Mouse (Mus musculus) kidney, postnatal 14 days (tissue): Measurements from ENCODE around the gene Ethe1.

Experiments
- DNase-seq: peaks from one replicate; pipeline ENCODE4 v3.0.0; 2022; ENCODE audit warnings: mixed read lengths

Gene Ethe1

DNA sequence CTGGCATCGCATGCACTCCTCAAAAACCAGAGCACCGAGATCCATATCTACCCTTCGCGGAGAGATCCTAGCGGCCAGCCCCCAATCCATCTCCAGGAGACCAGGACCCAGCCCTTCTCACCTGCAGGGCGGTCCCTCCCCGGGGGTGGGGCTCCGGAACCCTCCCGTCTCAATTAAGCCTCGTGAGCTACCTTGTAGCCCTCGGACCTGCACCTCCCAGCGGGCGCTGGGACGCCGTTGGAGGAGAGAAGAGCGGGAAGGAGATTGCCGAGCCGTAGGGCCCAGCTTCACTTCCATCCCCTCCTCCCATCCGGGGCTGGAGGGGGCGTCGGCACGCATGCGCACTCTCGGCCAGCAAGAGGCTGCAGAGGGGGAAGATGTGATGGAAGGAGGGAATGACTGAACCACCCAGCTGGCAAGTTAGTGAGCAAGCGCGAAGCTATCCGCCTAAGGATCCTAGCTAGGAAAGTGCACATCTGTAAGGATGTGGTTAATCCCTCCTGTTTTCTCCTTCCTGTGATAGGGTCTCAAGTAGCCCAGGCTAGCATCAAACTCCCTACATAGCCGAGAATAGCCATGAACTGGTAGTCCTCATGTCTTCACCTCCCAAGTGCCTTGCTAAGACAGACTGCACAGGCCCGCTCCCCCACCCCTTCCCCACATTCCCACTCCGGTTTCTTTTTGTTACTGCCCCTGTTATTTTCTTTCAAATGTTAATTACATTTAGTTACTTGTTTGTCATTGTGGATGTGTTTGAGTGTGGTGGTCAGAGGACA, at the start of gene Ethe1, which contains the start of gene Zfp575:
Gene Ethe1, plus strand, starts transcription at position 214 of the 776 bp plus-strand sequence.
Gene Zfp575, minus strand, starts transcription at position 312 of the 776 bp plus-strand sequence.
- peak; percentile 61 for DNase-seq

DNA sequence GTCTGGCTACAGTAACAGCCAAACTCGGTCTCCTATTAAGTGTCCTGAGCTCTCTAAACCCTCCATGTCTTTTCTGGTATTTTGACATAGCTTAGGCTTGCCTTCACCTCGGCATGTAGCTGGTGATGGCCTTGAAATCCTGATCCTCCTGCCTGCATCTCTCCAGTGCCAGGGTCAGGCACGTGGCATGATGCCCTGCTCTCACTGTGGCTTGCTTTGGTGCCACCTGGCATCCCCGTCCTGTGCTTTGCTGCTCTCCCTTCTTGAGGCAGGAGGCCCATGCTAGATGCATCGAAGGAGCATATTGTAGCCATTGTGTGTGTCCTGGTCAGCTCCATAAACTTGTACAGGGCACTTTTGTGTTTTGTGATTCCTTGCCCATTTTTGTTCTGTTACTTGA, 49.8 kb upstream of the Ethe1 start:
- DNase-seq: no peak

GRCm38 (mm10) chr7:24538154-24538553, 49.2 kb upstream of the Ethe1 start:
- peak; percentile 49 for DNase-seq

DNA sequence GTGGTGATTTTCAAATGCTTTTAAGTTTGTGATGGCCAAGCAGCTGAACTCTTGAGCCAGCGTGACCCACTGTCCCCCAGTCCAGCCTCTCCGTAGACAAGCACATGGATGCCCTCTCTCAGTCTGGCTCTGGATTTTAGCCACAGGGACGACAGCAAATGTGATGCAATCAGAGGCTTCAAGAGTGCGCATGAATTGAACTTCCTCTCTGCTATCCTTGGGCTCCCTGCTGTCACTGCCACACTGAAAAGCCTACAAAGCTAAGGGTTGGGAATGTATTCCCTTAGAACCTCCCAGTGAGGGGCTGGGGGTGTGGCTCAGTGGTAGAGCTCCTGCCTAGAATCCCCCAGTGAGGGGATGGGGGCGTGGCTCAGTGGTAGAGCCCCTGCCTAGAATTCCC, 48.6 kb upstream of the Ethe1 start:
- no peak for DNase-seq

- DNase-seq: no peak
Observed at GRCm38 (mm10) chr7:24539686-24540085, 47.7 kb upstream of the Ethe1 start.

DNA sequence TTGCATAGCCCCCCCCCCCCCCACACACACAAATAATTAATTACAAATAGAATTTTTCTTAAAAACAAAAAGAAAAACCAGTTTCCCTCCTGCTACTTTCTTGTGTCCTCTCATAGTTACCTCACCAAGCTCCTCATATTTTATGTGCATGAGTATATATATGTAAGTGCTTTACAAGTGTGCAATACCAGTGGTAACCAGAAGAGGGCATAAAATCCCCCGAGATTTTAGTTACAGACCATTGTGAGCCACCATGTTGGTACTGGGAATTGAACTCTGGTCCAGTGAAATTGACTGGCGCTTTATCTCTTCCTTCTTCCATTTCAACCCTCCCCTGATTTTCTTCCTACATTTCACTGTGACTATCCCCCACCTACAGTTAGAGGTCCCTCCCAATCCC, 42.8 kb upstream of the Ethe1 start:
- DNase-seq: no peak

DNA sequence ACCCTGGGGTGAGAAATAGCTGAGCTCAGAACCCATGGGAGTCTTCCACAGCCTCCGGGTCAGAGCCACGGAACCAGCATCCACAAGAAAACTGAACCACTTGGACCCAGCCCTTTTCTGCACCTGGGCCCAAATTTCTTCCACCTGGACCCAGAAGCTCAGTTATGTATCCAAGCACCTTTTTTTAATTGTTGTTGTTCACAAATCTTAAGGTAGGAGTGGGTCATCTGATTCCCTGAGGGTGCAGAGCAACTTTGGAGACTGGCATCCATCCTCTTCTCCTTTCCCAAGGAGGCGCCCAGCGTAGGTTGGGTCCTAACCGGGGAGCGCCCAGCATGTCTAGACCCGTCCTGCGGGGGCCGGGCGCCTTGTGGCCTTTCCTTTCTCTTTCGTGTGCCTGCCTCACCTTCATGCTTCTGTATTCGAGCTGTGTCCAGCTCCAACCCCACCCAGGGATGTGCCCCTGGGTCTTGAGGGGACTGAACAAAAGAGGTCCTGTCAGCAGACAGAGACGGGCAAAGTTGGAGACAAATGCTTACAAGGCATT, 41.2 kb upstream of the Ethe1 start, which contains the start of the genes Pinlyp and Xrcc1:
Gene Pinlyp, minus strand, starts transcription at position 51 of the 547 bp plus-strand sequence.
Gene Xrcc1, plus strand, starts transcription at position 222 of the 547 bp plus-strand sequence.
- peak; percentile 23 for DNase-seq

GRCm38 (mm10) chr7:24546634-24547389, 40.5 kb upstream of the Ethe1 start:
- DNase-seq: peak; percentile 100

- no peak for DNase-seq
Observed at GRCm38 (mm10) chr7:24547534-24548036, 39.8 kb upstream of the Ethe1 start.

DNA sequence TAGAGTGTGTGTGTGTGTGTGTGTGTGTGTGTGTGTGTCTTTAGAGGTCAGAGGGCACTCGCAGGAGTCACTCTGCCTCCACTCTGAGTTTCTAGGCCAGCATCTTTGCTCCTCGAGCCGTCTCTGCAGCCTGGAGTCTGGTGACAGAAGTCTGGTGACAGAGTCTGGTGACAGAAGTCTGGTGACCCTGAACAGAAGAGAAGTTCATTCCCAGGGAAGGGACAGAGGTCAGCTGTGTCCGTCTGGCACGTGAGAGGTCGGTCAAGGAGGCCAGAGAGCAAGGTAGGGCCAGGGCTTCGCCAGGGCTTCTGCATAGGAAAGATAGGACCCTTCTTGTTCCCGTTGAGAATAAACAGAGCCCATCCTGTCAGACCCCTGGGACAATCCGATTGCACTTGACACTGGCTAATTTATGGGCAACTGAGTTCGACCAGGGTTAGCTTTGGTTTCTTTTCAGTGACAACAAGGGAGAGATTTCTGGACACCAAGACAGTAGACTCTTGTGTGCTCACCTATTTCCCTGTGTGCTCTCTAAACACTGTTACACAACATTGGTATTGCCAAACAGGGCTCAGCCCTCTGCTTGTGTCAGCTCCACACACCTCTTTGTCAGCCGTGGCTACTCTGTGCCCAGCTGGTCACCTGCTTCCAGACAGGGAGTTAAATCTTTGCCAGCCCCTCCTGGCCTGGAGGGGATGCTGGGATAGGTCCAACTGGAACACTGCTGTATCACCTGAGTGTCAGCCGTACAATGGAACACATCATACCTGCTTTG, 35.2 kb upstream of the Ethe1 start:
- no peak for DNase-seq

- DNase-seq: peak; percentile 32
Observed at GRCm38 (mm10) chr7:24555786-24556185, 31.6 kb upstream of the Ethe1 start.

GRCm38 (mm10) chr7:24561450-24561849, 25.9 kb upstream of the Ethe1 start:
- DNase-seq: no peak

DNA sequence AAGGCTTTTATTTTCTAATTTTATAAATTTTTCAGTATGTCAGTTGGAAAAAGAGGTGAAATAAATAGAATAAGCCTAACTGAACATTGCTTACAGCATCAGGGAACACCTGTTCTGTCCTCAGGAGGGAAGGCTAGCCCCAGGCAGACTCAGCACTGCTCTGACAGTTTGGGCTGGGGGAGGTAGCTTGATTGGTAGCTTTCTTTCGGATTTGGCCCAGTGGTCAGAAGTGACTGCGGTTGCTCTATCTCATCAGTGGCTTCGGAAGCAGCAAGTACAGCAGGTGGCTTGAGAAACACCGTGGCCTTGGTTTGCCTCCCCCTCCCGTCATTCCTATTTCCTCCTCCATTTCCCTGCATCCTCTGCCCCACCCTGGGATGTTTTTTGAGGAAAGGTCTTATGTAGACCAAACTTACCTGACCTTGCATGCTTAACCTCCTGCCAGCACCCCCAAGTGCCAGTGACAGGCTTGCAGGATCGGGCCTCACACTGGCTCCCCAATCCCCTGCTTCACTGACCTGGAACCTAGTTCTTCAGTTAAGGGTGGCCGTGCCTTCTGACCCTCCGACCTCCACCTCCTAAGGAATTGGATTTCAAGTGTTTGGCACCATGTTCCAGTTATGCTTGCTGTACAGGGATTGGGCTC, 24.0 kb upstream of the Ethe1 start:
- no peak for DNase-seq

DNA sequence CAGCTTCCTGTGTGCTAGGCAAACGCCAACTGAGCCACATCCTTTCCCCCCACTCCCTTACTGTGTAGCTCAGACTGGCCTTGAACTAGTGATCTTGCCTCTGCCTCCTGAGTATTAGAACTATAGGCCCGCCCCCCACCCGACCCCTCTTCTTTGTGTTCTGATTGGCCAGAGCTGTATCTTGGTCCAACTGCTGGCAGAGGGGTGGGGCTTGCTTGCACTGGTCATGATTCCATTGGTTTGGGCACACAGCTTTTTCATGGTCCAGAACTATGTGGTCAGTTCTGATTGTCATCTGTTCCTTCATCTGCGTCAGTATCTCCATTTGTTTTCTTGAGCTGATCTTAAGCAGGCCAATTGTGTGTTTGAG, 23.5 kb upstream of the Ethe1 start:
- no peak for DNase-seq

DNA sequence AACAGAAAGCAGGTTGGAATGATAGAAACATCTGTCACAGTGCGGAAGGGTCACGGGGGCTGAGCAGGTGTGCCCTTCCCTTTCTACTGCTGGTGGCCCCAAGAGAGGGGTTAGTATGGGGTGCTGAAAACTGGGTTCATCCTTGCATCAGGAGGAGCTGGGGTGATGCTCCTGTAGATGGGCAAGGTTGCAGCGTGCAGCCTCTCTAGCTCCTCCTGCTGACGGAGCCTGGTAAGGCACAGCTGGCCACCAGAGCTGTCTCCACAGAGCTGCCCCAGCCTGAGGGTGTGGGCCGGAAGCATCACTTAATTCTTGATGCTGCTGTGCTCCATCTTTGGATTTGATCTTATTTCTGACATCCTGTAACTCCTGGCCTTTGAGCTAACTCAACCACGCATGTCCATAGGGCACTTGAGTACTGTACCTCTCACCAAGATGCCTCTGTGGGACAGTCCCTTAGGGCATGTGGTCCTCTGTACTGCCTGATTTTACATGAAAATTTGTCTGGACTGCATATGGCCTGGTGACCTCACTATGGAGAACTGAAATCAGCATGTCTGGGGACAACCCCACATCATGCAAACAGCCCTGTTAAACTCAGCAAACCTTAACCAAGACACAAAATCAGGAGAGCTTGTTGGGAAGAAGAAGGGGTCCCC, 22.6 kb upstream of the Ethe1 start:
- DNase-seq: peak; percentile 74

GRCm38 (mm10) chr7:24565627-24566026, 21.7 kb upstream of the Ethe1 start:
- no peak for DNase-seq

DNA sequence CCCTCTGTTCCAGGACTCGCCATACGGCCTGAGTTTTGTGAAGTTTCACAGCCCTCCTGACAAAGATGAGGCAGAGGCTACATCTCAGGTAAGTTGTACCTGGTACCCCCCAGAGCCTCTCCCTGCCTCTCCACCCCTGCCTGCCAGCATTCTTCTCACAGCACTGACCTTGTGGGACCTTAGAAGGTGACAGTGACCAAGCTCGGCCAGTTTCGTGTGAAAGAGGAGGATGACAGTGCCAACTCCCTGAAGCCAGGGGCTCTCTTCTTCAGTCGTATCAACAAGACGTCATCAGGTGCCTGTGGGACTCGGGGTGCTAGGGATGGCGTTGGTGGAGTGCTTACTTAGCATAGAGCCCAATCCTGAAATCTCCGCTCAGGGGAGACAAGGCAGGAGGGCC, 21.1 kb upstream of the Ethe1 start:
- no peak for DNase-seq

GRCm38 (mm10) chr7:24568512-24568911, 18.8 kb upstream of the Ethe1 start:
- no peak for DNase-seq

DNA sequence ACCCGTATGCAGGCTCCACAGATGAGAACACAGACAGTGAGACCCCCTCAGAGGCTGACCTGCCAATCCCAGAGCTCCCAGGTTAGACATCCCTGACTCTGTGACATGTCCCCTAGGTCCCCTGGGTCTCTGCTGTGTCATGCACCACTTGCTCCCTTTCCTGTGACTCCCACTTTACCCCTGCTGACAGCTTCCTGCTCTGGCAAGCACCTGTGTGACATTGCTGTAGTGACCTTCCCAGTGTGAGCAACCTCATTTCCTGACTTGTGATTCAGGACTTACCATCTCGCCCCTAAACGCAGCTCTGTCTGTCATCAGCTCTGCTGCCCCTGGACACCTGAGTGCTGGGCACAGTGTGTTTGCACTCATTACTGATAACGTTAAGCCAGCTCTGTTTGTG, 16.3 kb upstream of the Ethe1 start:
- DNase-seq: no peak

GRCm38 (mm10) chr7:24572455-24572854, 14.9 kb upstream of the Ethe1 start:
- DNase-seq: no peak

DNA sequence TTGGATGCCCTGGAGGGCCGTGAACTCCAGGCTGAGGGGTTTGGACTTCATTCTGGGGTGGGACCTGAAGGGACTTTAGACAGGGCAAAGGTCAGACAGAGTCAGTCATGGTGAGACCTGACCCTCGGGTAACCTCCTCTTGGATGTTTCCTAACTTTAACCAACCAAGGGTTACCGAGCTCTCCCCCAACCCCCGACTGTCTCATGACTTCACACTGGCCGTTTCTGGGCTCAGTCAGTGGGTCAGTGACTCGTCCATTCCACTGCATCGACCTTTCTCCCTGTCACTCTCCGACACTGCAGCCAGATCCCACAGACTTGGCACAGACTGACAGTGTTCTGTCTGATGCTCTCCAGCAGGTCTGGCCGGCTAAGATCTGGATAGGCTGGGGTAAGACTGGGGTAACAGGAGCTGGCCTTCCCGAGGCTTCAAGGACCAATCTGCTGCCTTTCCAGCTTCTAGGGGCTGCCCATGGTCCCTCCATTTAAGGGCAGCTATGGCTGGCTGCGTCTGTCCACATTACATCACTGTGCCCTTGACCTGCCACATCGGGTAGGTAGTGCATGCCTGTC, 13.0 kb upstream of the Ethe1 start:
- peak; percentile 77 for DNase-seq
